Mouse (Mus musculus) stomach, postnatal 0 days (tissue): ENCODE results near the gene Ppp1r18. TPM values are rescaled to one million over a fixed set of nuclear protein-coding genes. Genes with fewer than 3 reads are reported as not detected.

Experiments
- ATAC-seq: fragments of 200-750 bp; cut with Nextera tagmentation; 2 replicates; pipeline ENCODE4 v1.8.0; 2017; ENCODE audit not compliant: low FRiP score, low TSS enrichment
- DNase-seq: peaks from one replicate; pipeline ENCODE4 v3.0.0-alpha.2; 2016; ENCODE audit warnings: low spot score
- H3K27ac ChIP-seq: fragments of 300-500 bp; sonication (generic); replicated peaks from 2 replicates; pipeline ENCODE4 v1.5.1; 2014; ENCODE audit warnings: mild to moderate bottlenecking, control low read depth
- H3K27me3 ChIP-seq: fragments of 300-500 bp; sonication (generic); 2 replicates; pipeline ENCODE4 v1.6.1; 2014; ENCODE audit warnings: low read length; ENCODE audit not compliant: control insufficient read depth, insufficient read depth
- H3K36me3 ChIP-seq: fragments of 300-500 bp; sonication (generic); 2 replicates; pipeline ENCODE4 v1.6.1; 2014; ENCODE audit warnings: low read length, mixed read lengths; ENCODE audit not compliant: control insufficient read depth, insufficient read depth
- H3K4me1 ChIP-seq: fragments of 300-500 bp; sonication (generic); replicated peaks from 2 replicates; pipeline ENCODE4 v1.6.1; 2014; ENCODE audit warnings: antibody characterized with exemption; ENCODE audit not compliant: control insufficient read depth, insufficient read depth
- H3K4me2 ChIP-seq: fragments of 300-500 bp; sonication (generic); replicated peaks from 2 replicates; pipeline ENCODE4 v1.6.1; 2014; ENCODE audit warnings: low read depth, mild to moderate bottlenecking, control low read depth, moderate library complexity
- H3K4me3 ChIP-seq: fragments of 300-500 bp; sonication (generic); 2 replicates; pipeline ENCODE4 v1.5.1; 2014; ENCODE audit warnings: low read depth, low read length, control low read depth
- H3K9ac ChIP-seq: fragments of 300-500 bp; sonication (generic); 2 replicates; pipeline ENCODE4 v1.6.1; 2014; ENCODE audit warnings: mild to moderate bottlenecking, low read length, control low read depth, mixed read lengths
- H3K9me3 ChIP-seq: fragments of 300-500 bp; sonication (generic); 2 replicates; pipeline ENCODE4 v1.6.1; 2016; ENCODE audit warnings: low read length; ENCODE audit not compliant: control insufficient read depth
- CTCF ChIP-seq: IDR thresholded peaks from 2 replicates; pipeline ENCODE4 v1.5.1; 2016; ENCODE audit warnings: antibody characterized with exemption, low read depth, mild to moderate bottlenecking, moderate library complexity
- EP300 ChIP-seq: optimal IDR thresholded peaks from 2 replicates; pipeline ENCODE3; 2016; ENCODE audit warnings: antibody characterized with exemption
- WGBS: fragments of 180-500 bp; shearing (Covaris S2); extraction: QIAGEN DNeasy Blood & Tissue Kit; methylation state at CpG from one replicate; pipeline ENCODE4 v1.1.7; 2014; 5-methylcytosine and 5-hydroxymethylcytosine counted together
- microRNA counts: library from miRNA; unstranded; fragments of <30 nt; microRNA quantifications from one replicate; lab custom pipeline; 2015
- microRNA-seq: library from miRNA; unstranded; fragments of <30 nt; microRNA quantifications from one replicate; pipeline ENCODE4, GENCODE M21; 2016
- polyA plus RNA-seq: library from polyadenylated mRNA; unstranded; fragments of >200 nt; fragmentation: Nextera tagmentation; extraction: Ambion mirVana; gene quantifications from 2 replicates; pipeline ENCODE4 v1.2.1, GENCODE M21; 2015

Gene Ppp1r18
- polyA plus RNA-seq, 1 experiment from 2014 or later, result 16.6 TPM

GRCm38 (mm10) chr17:35923281-35923680, 57.9 kb downstream of the Ppp1r18 start:
- Histone ChIP-seq H3K9me3 (no peaks in the 10 kb centered on the region), H3K4me2 (no peak overlapping the region), H3K9ac (no peak overlapping the region), H3K4me3 (no peak overlapping the region), H3K36me3 (peaks cover 23% of the 10 kb centered on the region), H3K27me3 (no peaks in the 10 kb centered on the region), H3K27ac (no peak overlapping the region), H3K4me1 (peaks cover 4% of the 10 kb centered on the region)
- TF ChIP-seq EP300 (no peak), CTCF (no peak)
- 91% methylated on average over 4 of the region's 4 CpGs for WGBS
- ATAC-seq (no peak), DNase-seq (no peak)

MicroRNAs within 50 kb of the gene (microRNA counts, 519-probe panel; counts per million panel counts)
- microRNA mmu-miR-1894-3p (lab: Ali Mortazavi, UCI) (not detected), microRNA mmu-miR-1894-5p (lab: Ali Mortazavi, UCI) (not detected)

Small RNA genes within 50 kb of the gene (microRNA-seq; reads per million reads assigned to microRNA genes)
- gene Gm28033 (2.3 reads per million), gene Mir1894 (not detected)

Other genes with a start within 250 kb of the Ppp1r18 start
- gene Gm9573, start 239.0 kb upstream of the Ppp1r18 start, polyA plus RNA-seq, result 2.6 and 3.9 TPM in 2 replicates
- gene Mucl3, start 221.9 kb upstream of the Ppp1r18 start, polyA plus RNA-seq, result 768 and 930 TPM in 2 replicates
- gene Vars2, start 198.0 kb upstream of the Ppp1r18 start, polyA plus RNA-seq, result 10.3 and 10.6 TPM in 2 replicates
- 20.7 and 20.8 TPM in 2 replicates for gene Gtf2h4, start 191.9 kb upstream of the Ppp1r18 start, polyA plus RNA-seq
- 50.8 TPM in 2 replicates for gene Ddr1, start 161.0 kb upstream of the Ppp1r18 start, polyA plus RNA-seq
- gene Ier3, start 43.9 kb upstream of the Ppp1r18 start, polyA plus RNA-seq, result 74.8 and 79.5 TPM in 2 replicates
- gene Flot1, start 42.4 kb upstream of the Ppp1r18 start, polyA plus RNA-seq, result 41.0 and 43.5 TPM in 2 replicates
- 251 and 296 TPM in 2 replicates for gene Tubb5, start 27.3 kb upstream of the Ppp1r18 start, polyA plus RNA-seq
- gene Mdc1, start 24.1 kb upstream of the Ppp1r18 start, polyA plus RNA-seq, result 2.1 and 2.2 TPM in 2 replicates
- gene Nrm, start 4.3 kb upstream of the Ppp1r18 start, polyA plus RNA-seq, result 27.3 and 27.4 TPM in 2 replicates
- 14.2 and 19.3 TPM in 2 replicates for gene Dhx16, start 14.2 kb downstream of the Ppp1r18 start, polyA plus RNA-seq
- gene 2310061I04Rik, start 31.8 kb downstream of the Ppp1r18 start, polyA plus RNA-seq, result 20.5 and 21.7 TPM in 2 replicates
- 12.7 and 14.5 TPM in 2 replicates for gene Atat1, start 44.5 kb downstream of the Ppp1r18 start, polyA plus RNA-seq
- gene Mrps18b, start 50.8 kb downstream of the Ppp1r18 start, polyA plus RNA-seq, result 80.0 and 83.4 TPM in 2 replicates
- 13.9 and 17.4 TPM in 2 replicates for gene Ppp1r10, start 50.8 kb downstream of the Ppp1r18 start, polyA plus RNA-seq
- gene Abcf1, start 104.2 kb downstream of the Ppp1r18 start, polyA plus RNA-seq, result 54.8 and 71.5 TPM in 2 replicates
- 24.6 and 25.1 TPM in 2 replicates for gene Gnl1, start 114.3 kb downstream of the Ppp1r18 start, polyA plus RNA-seq
- gene Prr3, start 114.6 kb downstream of the Ppp1r18 start, polyA plus RNA-seq, result 10.8 and 10.9 TPM in 2 replicates
- gene H2-T24, start 155.0 kb downstream of the Ppp1r18 start, polyA plus RNA-seq, result 1.0 and 1.1 TPM in 2 replicates
- gene H2-T23, start 167.3 kb downstream of the Ppp1r18 start, polyA plus RNA-seq, result 35.9 and 40.2 TPM in 2 replicates
- gene H2-T22, start 177.2 kb downstream of the Ppp1r18 start, polyA plus RNA-seq, result 18.9 and 21.0 TPM in 2 replicates
- not detected in 2 replicates for gene Gm6034, start 177.4 kb downstream of the Ppp1r18 start, polyA plus RNA-seq
- 0.08 and 0.10 TPM in 2 replicates for gene Gm11127, start 192.8 kb downstream of the Ppp1r18 start, polyA plus RNA-seq